Mouse (Mus musculus): Measurements from ENCODE around the gene Zfp663. TPM values are rescaled to one million over a fixed set of nuclear protein-coding genes. Genes with fewer than 3 reads are reported as not detected.

Gene Zfp663
- polyA plus RNA-seq, 1 experiment from 2014 or later = 4.5 TPM

DNA sequence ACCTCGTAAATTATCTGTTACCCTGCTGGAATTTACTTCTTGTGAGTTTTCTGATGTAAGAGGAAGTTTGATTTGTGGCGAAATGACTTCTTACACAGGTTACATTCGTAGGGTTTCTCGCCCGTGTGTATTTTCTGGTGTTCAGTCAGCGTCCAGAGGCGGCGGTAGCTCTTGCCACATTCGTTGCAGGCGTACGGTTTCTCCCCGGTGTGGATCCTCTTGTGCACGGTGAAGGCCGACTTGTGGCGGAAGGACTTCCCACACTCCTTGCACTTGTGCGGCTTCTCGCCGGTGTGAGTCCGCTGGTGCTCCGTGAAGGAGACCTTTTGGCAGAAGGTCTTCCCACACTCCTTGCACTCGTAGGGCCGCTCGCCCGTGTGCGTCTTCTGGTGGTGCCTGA lies 11.5 kb upstream of the Zfp663 start:
- 97% methylated on average over 25 of the region's 25 CpGs for WGBS
- no peak overlapping the region for H3K27ac ChIP-seq (ENCODE audit: low read depth, low read length)
- no peaks in the 10 kb centered on the region for H3K4me1 ChIP-seq (ENCODE audit: control insufficient read depth, insufficient read depth, low read depth, low read length)
- H3K9me3 ChIP-seq (ENCODE audit: control insufficient read depth, low read length) = peaks cover 15% of the 10 kb centered on the region
- no peak overlapping the region for H3K4me2 ChIP-seq (ENCODE audit: low read length)
- no peak overlapping the region for H3K4me3 ChIP-seq (ENCODE audit: low read length)
- H3K9ac ChIP-seq (ENCODE audit: low read depth, low read length) = no peak overlapping the region
- peaks cover 57% of the 10 kb centered on the region for H3K36me3 ChIP-seq (ENCODE audit: control insufficient read depth, insufficient read depth, low read length)
- no peaks in the 10 kb centered on the region for H3K27me3 ChIP-seq (replicated peaks; ENCODE audit: control insufficient read depth, insufficient read depth, low read length)
- no peak for ATAC-seq

GRCm38 (mm10) chr2:165376001-165376400 lies 7.5 kb upstream of the Zfp663 start:
- peaks cover 28% of the 10 kb centered on the region for H3K36me3 ChIP-seq (ENCODE audit: control insufficient read depth, insufficient read depth, low read length)

GRCm38 (mm10) chr2:165375478-165375877 lies 6.9 kb upstream of the Zfp663 start:
- no peaks in the 10 kb centered on the region for H3K27me3 ChIP-seq (replicated peaks; ENCODE audit: control insufficient read depth, insufficient read depth, low read length)
- H3K36me3 ChIP-seq (ENCODE audit: control insufficient read depth, insufficient read depth, low read length) = peaks cover 22% of the 10 kb centered on the region
- H3K9me3 ChIP-seq (ENCODE audit: control insufficient read depth, low read length) = peaks cover 5% of the 10 kb centered on the region
- H3K27ac ChIP-seq (ENCODE audit: low read depth, low read length) = no peak overlapping the region
- WGBS = 67% methylated on average over 5 of the region's 5 CpGs
- H3K4me1 ChIP-seq (ENCODE audit: control insufficient read depth, insufficient read depth, low read depth, low read length) = no peaks in the 10 kb centered on the region
- ATAC-seq = no peak
- no peak overlapping the region for H3K9ac ChIP-seq (ENCODE audit: low read depth, low read length)
- no peak overlapping the region for H3K4me2 ChIP-seq (ENCODE audit: low read length)
- no peak overlapping the region for H3K4me3 ChIP-seq (ENCODE audit: low read length)

More at GRCm38 (mm10) chr2:165376001-165376400, 7.5 kb upstream of the Zfp663 start:
- no peak overlapping the region for H3K4me3 ChIP-seq (ENCODE audit: low read length)
- no peak for ATAC-seq
- no peak overlapping the region for H3K27ac ChIP-seq (ENCODE audit: low read depth, low read length)
- H3K9me3 ChIP-seq (ENCODE audit: control insufficient read depth, low read length) = peaks cover 10% of the 10 kb centered on the region
- H3K27me3 ChIP-seq (replicated peaks; ENCODE audit: control insufficient read depth, insufficient read depth, low read length) = no peaks in the 10 kb centered on the region
- H3K9ac ChIP-seq (ENCODE audit: low read depth, low read length) = no peak overlapping the region
- WGBS = 73% methylated on average over 4 of the region's 4 CpGs
- no peak overlapping the region for H3K4me2 ChIP-seq (ENCODE audit: low read length)
- no peaks in the 10 kb centered on the region for H3K4me1 ChIP-seq (ENCODE audit: control insufficient read depth, insufficient read depth, low read depth, low read length)

- Histone ChIP-seq H3K4me1 (ENCODE audit: control insufficient read depth, insufficient read depth, low read depth, low read length) (peaks cover 5% of the 10 kb centered on the region), H3K9me3 (ENCODE audit: control insufficient read depth, low read length) (no peaks in the 10 kb centered on the region), H3K27ac (ENCODE audit: low read depth, low read length) (no peak overlapping the region), H3K9ac (ENCODE audit: low read depth, low read length) (no peak overlapping the region), H3K4me2 (ENCODE audit: low read length) (peak overlapping the region; percentile 34), H3K4me3 (ENCODE audit: low read length) (no peak overlapping the region), H3K27me3 (replicated peaks; ENCODE audit: control insufficient read depth, insufficient read depth, low read length) (no peaks in the 10 kb centered on the region), H3K36me3 (ENCODE audit: control insufficient read depth, insufficient read depth, low read length) (peaks cover 6% of the 10 kb centered on the region; the same call in 1 of the 2 replicates)
- WGBS = 29% methylated on average over 3 of the region's 3 CpGs
- ATAC-seq = no peak
Observed at GRCm38 (mm10) chr2:165371066-165371465, 2.5 kb upstream of the Zfp663 start.

- Histone ChIP-seq H3K27me3 (replicated peaks; ENCODE audit: control insufficient read depth, insufficient read depth, low read length) (no peaks in the 10 kb centered on the region), H3K9me3 (ENCODE audit: control insufficient read depth, low read length) (no peaks in the 10 kb centered on the region), H3K4me3 (ENCODE audit: low read length) (no peak overlapping the region), H3K27ac (ENCODE audit: low read depth, low read length) (no peak overlapping the region), H3K9ac (ENCODE audit: low read depth, low read length) (no peak overlapping the region), H3K4me1 (ENCODE audit: control insufficient read depth, insufficient read depth, low read depth, low read length) (peaks cover 5% of the 10 kb centered on the region), H3K4me2 (ENCODE audit: low read length) (no peak overlapping the region), H3K36me3 (ENCODE audit: control insufficient read depth, insufficient read depth, low read length) (peaks cover 6% of the 10 kb centered on the region; the same call in 1 of the 2 replicates)
- no peak for ATAC-seq
- 85% methylated on average over 3 of the region's 3 CpGs for WGBS
Observed at GRCm38 (mm10) chr2:165370348-165370747, 1.8 kb upstream of the Zfp663 start.

GRCm38 (mm10) chr2:165367868-165368439 lies 575 bp downstream of the Zfp663 start:
- Histone ChIP-seq H3K9ac (ENCODE audit: low read depth, low read length) (peak overlapping the region; percentile 76), H3K9me3 (ENCODE audit: control insufficient read depth, low read length) (no peaks in the 10 kb centered on the region), H3K36me3 (ENCODE audit: control insufficient read depth, insufficient read depth, low read length) (no peaks in the 10 kb centered on the region), H3K4me2 (ENCODE audit: low read length) (peak overlapping the region; percentile 86), H3K27ac (ENCODE audit: low read depth, low read length) (peak overlapping the region; percentile 76), H3K4me3 (ENCODE audit: low read length) (peak overlapping the region; percentile 50), H3K4me1 (ENCODE audit: control insufficient read depth, insufficient read depth, low read depth, low read length) (peaks cover 5% of the 10 kb centered on the region), H3K27me3 (replicated peaks; ENCODE audit: control insufficient read depth, insufficient read depth, low read length) (no peaks in the 10 kb centered on the region)
- WGBS = 3% methylated on average over 13 of the region's 13 CpGs
- ATAC-seq = 0 out of 2 replicates have a peak, but pooled peaks have one; percentile 5

DNA sequence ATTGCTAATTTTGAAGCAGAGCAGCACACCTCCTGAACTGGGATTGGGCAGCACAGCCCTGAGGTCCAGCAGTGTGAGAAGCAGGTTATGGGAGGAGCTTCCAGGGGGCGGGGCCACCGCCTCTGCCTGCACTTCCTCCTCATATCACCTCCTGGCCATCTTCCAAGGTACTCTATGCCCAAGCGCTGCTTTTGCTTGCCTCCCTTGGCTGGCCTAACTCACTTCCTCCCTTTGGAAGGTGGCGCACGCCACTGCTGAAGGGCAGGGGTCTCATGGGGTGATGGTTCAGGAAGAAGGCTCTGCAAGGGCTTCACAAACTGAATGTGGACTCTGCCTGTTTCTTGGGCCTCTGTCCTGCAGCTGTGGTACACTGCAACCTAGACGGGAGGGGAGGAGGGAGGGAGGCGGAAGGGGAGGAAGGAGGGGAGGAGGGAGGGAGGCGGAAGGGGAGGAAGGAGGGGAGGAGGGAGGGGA lies 1.4 kb downstream of the Zfp663 start:
- no peak overlapping the region for H3K4me3 ChIP-seq (ENCODE audit: low read length)
- no peak overlapping the region for H3K9ac ChIP-seq (ENCODE audit: low read depth, low read length)
- peak overlapping the region; percentile 2 for H3K4me2 ChIP-seq (ENCODE audit: low read length)
- H3K4me1 ChIP-seq (ENCODE audit: control insufficient read depth, insufficient read depth, low read depth, low read length) = peaks cover 5% of the 10 kb centered on the region
- no peaks in the 10 kb centered on the region for H3K36me3 ChIP-seq (ENCODE audit: control insufficient read depth, insufficient read depth, low read length)
- H3K9me3 ChIP-seq (ENCODE audit: control insufficient read depth, low read length) = no peaks in the 10 kb centered on the region
- WGBS = 10% methylated on average over 6 of the region's 8 CpGs
- no peaks in the 10 kb centered on the region for H3K27me3 ChIP-seq (replicated peaks; ENCODE audit: control insufficient read depth, insufficient read depth, low read length)
- ATAC-seq = 0 out of 2 replicates have a peak, but pooled peaks have one; percentile 21
- H3K27ac ChIP-seq (ENCODE audit: low read depth, low read length) = no peak overlapping the region

DNA sequence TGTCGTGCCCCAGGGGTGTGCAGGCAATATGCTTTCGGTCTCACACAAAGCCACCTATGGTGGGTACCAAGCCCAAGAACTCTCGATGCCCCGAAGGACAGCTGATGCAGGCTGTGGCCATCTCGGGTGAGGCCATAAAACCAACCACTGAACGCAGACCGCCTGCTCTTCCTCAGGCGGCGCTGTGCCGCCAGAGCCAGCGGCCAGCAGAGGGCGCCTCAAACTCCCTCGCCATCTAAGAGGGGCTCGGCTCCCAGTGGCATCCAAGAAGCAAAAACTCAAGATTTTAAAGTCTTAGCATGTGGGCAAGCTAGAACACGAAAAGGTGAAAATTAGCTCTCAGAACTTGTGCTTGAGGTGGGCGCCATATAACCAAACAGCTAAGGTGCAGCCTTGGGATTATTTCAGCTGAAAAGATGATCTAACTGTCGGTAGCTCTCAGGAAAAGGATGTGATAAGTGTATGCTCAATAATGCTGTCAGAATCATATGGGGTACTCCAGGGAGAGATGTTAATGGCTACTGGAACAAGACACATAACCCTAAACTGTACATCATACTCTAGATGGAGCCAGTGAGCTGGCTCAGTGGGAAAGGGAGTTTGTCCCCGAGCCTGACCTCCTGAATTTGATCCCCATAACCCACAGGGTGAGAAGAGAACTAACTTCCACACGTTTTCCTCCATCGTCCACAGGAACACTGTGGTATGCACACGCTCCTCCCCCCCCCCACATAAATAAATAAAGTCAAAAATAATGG lies 4.0 kb downstream of the Zfp663 start:
- no peaks in the 10 kb centered on the region for H3K9me3 ChIP-seq (ENCODE audit: control insufficient read depth, low read length)
- WGBS = 14% methylated on average over 21 of the region's 21 CpGs
- peak overlapping the region; percentile 28; the same call in 1 of the 2 replicates for H3K9ac ChIP-seq (ENCODE audit: low read depth, low read length)
- peaks cover 5% of the 10 kb centered on the region for H3K4me1 ChIP-seq (ENCODE audit: control insufficient read depth, insufficient read depth, low read depth, low read length)
- no peak; the same call in 1 of the 2 replicates for ATAC-seq
- H3K36me3 ChIP-seq (ENCODE audit: control insufficient read depth, insufficient read depth, low read length) = no peaks in the 10 kb centered on the region
- no peak overlapping the region for H3K27ac ChIP-seq (ENCODE audit: low read depth, low read length)
- H3K4me3 ChIP-seq (ENCODE audit: low read length) = no peak overlapping the region
- peak overlapping the region; percentile 42 for H3K4me2 ChIP-seq (ENCODE audit: low read length)
- H3K27me3 ChIP-seq (replicated peaks; ENCODE audit: control insufficient read depth, insufficient read depth, low read length) = no peaks in the 10 kb centered on the region

GRCm38 (mm10) chr2:165363282-165363681 lies 5.2 kb downstream of the Zfp663 start:
- Histone ChIP-seq H3K4me1 (ENCODE audit: control insufficient read depth, insufficient read depth, low read depth, low read length) (no peaks in the 10 kb centered on the region; the same call in none of the 2 replicates), H3K4me2 (ENCODE audit: low read length) (no peak overlapping the region), H3K27me3 (replicated peaks; ENCODE audit: control insufficient read depth, insufficient read depth, low read length) (no peaks in the 10 kb centered on the region), H3K36me3 (ENCODE audit: control insufficient read depth, insufficient read depth, low read length) (no peaks in the 10 kb centered on the region), H3K9me3 (ENCODE audit: control insufficient read depth, low read length) (no peaks in the 10 kb centered on the region), H3K4me3 (ENCODE audit: low read length) (no peak overlapping the region), H3K9ac (ENCODE audit: low read depth, low read length) (no peak overlapping the region), H3K27ac (ENCODE audit: low read depth, low read length) (no peak overlapping the region)
- WGBS = 84% methylated on average over 6 of the region's 6 CpGs
- ATAC-seq = no peak
